Mouse (Mus musculus): ENCODE results near the gene Oasl1.
A peak's percentile ranks its signal among the peaks of the same experiment; 100 is the strongest.

The Oasl1 gene

DNA sequence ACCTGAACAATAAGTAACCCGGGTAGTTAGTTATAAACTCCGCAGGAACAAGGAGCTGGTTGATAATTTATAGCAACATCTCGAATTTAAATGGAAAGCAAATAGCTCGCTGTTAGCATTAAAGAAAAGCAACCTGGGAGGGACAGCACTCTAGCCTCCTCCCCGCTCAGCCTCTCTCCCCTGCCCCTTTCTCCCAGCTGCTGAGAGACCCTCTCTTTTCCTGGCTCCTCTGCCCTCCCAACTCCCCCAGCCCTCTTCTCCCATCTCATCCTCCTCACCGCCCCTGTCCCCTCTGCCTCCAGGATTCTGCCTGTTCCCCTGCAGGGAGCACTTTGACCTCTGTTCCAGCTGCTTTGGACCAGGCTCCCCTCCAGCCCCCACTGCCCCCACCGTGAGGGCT is 45.6 kb downstream of the Oasl1 start:
- no peak for DNase-seq (ENCODE audit: low read depth, low spot score)

DNA sequence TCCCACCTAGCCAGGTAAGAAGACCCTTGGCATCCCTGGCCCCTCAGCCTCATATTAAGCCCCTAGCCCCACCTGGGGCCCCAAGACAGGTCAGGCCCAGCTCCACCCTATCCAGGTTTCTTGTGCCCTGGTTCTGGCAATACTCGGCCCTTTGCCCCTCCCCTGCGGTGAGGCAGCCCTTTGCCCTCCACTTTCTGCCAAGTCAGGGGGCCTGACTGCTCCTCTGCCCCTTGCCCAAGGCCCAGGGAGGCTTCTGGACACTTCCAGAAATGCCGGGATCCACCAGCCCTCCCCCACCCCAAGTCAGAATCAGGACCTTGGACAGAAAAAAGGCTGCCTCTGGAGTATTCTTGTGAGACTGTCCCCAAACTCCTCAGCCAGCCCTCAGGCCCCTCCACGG is 46.0 kb downstream of the Oasl1 start:
- DNase-seq (ENCODE audit: low read depth, low spot score), result no peak

DNA sequence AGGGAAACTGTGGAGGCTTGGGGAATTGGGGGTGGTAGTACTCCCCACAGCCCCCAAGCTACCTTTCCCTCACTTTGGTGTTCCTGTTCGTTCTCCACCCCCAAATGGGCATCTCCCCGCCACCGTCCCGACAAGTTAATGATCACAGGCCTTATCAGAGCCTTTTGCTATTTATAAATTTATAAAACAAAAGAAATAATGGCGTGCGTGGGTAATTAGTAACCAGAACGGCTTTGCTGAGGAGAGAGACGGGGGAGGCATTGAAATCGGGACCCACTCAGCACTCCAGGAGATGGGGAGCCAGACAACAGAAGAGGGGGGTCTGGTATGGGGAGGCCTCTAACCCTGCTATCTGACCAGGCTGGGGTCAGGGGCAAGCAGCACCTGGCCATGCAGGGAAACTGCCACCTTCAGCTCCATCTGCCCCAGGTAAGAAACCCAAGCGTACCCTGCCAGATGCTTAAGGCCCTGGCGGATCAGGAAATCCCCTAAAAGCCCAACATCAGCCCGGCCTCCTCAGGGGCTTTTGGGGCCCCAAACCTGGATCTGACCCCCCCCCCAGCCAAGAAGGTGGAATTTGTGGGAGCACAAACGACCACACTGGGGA is 46.7 kb downstream of the Oasl1 start:
- no peak for DNase-seq (ENCODE audit: low read depth, low spot score)

DNA sequence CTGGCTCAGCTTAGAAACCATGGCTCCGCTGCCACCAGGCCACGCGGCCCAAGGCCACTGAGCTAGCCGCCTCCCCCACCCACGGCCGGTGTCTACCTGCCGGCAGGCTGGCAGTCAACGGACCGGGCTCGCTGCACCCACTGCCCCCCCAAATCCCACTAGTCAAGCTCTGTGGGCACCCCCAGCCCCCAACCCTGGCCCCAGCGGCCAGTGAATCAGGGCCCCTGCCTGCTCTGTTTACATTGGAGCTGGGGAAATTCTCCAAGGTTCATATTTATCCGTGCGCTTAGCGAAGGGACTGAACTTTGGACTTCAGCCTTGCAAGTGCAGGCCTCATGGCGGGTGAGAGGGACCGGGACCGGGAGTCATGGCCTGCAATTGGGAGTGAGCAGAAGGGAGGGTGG is 47.8 kb downstream of the Oasl1 start, which contains the start of gene Hnf1a:
TSS of gene Hnf1a (minus strand) at position 271 of the 404 bp plus-strand sequence.
- DNase-seq (ENCODE audit: low read depth, low spot score), result no peak

DNA sequence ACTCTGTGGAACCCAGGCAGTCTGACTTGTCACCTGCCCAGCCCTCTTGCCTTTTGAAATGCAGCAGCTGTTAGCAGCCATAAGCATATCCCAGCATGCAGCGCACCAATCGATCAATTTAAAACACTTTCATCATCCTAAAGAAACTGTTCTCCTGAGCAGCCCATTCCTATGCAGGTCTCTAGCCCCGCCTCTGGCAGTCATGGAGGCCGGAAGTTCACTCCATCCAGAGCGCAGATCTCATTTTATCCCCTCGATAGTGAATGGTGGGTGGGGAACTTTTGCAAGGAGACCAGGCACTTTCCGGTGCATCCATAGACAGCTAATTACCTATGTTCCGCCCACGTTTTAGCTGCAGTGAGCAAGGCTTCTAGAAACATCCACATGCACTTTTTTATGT is 49.2 kb downstream of the Oasl1 start:
- no peak for DNase-seq (ENCODE audit: low read depth, low spot score)

DNA sequence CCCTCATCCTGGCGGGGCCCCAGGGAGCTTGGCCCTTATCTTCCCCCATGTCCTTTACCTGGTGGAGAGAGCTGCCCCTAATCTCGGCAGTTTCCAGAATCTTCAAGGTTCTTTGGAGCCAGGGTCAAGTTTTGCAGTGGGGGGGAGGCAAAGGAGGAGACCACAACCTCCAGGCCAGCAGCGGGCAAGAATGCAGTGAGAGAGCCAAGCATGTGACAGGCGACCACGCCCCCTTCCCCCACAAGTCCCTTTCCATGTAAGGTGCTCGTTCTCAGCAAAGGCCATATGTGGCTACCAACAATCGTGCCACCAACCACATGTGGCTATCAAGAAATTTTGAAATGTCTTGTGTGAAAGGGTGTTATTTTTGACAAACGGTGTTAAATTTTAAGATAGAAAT is 50.1 kb downstream of the Oasl1 start:
- no peak for DNase-seq (ENCODE audit: low read depth, low spot score)

DNA sequence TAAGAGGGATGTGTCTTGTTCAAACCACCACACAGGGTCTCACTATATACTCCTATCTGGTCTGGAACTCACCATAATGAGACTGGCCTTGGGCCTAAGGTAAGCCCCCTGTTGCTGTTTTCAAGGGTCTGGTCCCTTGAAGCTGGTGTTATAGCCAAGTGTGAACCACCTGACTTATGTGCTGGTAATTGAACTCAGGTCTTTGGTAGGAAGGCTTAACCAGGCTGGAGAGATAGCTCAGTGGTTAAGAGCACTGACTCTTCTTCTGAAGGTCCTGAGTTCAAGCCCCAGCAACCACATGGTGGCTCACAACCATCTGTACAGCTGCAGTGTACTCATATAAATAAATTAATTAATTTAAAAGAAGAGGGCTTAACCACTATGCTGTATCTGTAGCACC is 53.9 kb downstream of the Oasl1 start:
- DNase-seq (ENCODE audit: low read depth, low spot score), result no peak

DNA sequence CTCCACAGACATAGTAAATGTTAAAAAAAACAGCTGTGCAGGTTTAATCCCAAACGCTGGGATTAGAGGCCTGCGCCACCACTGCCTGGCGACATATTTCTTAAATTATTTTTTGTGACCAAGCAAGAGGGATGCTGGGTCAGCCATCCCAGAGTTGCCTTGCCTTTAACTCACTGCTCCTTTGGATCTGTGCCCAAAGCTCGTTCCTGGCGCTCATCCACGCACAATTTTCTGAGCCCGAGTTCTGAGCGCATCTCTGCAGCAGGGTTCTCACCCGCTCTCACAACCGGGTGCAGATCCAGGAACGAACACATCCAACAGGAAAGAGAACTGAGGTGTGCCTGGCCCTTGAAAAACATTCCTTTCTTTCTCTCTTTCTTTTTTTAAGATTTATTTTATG is 55.4 kb downstream of the Oasl1 start:
- DNase-seq (ENCODE audit: low read depth, low spot score), result no peak

DNA sequence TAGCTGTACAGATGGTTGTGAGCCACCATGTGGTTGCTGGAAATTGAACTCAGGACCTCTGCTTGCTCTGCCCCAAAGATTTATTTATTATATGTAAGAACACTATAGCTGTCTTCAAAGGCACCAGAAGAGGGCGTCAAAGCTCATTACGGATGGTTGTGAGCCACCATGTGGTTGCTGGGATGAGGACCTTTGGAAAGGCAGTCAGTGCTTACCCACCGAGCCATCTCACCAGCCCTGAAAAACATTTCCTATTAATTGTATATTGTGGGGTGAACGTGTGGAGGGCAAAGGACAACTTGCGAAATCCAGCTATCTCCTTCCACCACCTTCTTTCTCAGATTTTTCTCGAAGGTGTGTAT is 55.8 kb downstream of the Oasl1 start:
- DNase-seq (ENCODE audit: low read depth, low spot score), result peak; percentile 50

DNA sequence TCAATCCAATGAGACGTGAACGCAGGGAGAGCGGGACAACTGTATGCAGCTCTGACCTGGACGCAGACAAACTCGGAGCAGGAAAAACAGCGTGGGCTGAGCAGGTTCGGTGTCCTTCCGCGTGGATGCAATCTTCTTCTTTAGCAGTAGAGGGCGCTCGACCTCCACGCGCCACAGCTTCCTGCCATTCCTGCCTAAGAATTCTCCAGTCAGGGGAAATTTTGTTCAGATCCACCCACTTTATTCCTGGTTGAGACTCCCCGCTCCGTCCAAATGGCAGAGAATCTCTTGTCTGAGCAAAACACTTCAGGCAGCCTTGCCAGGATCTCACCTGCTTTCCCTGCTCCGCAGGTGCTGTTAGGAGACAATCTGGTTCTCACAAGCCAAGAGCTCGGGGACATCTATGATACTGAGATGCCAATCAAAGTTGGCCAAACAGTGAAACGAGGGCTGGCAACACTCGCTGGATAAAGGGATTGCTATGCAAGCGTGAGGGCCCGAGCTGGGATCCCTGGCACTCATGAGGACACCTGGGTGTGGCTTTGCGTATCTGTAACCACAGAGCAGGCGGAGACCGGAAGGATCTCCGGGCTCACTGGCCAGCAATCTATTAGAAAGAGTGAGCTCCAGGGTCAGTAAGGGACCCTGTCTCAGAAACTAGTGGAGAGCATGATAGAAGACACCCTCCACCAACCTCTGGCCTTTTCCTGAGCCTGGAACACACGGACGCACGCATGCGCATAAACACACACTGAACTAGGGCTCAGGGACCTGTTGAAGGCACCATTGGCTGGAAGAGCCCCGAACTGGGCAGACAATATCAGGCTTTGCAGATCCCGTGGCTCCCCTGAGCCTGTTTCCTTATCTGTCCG is 56.4 kb downstream of the Oasl1 start:
- peak; percentile 74 for DNase-seq (ENCODE audit: low read depth, low spot score)

DNA sequence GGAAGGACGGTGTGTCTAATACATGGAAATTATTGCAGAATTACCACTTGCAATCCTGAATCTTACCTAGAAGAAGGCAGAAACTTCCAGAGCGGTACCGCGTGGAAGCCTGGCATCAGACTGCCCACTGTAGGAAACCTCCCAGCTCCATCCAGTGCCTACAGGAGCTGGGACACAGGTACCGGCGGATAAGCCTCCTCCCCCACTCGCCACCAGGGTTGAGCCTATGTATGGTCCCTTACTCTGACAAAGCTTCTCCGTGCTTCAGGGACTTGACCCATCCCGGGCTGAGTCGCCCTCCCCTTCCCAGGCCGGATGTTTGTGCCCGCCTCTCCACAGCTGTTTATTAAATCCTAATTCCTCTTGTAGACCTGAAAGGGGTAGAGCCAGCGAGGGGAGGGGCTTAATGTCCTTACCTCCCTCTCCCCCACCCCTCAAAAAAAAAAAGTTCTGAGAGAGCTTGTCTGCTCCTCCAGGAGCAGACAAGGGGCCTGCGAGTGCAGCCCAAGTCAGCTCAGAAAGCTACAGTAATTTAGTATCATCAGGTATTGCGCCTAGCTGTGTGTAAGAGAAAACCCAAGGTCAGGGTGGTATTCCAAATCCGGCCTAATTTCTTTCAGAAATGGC is 57.2 kb downstream of the Oasl1 start:
- DNase-seq (ENCODE audit: low read depth, low spot score), result peak; percentile 21

DNA sequence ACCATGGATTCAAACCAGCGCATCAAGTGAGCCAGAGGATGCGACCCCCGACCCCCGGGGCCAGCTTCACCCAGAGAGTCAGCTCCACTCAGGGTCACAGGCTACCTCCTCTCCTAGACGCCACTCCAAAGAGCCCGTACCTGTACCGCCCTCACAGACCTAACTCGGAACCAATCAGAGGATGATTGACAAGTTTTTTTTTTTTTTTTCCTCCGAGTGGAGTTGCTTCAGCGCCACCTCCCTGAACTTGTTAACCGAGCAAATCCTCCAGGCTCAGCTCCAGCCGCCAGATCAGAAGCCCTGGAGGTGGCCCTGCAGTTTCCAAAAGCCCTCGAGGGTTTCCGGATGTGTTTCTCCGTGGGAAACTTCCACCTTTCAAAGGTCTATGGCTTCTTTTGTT is 59.0 kb downstream of the Oasl1 start:
- DNase-seq (ENCODE audit: low read depth, low spot score), result no peak

DNA sequence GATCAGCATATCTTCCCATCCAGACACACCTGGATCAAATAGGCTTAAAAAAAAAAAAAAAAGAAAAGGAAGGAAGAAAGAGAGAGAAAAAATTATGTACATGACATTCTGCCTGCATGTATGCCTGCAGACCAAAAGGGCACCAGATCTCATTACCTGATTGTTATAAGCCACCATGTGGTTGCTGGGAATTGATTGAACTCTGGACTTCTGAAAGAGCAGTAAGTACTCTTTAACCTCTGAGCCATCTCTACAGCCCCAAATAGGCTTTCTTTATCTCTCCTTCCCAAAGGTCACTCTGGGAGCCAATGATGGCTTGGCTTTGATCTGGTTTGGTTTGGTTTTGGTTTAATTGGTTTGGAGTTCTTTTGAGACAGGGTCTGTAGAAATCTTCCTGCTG is 62.0 kb downstream of the Oasl1 start:
- DNase-seq (ENCODE audit: low read depth, low spot score), result no peak
